Mouse (Mus musculus): ENCODE results near the gene Dop1b.

Dop1b gene

DNA sequence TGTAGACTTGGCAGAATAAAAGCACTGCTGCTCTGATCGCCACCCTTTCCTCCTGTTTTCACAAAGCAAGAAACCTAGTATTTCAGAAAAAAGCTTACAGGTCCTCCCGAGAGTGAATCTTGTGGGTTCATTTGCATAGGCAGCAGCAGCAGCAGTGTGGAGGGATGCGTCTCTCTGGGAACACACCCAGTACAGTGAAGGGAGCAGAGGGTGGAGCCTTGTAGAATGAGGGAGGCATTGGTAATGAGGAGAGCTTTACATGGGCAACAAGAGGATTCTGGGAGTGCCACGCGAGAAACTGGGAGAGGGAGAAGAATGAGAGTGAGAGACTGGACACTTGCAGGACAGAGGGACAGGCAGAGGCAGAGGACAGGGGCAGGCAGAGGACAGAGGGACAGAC, 2.7 kb downstream of the Dop1b start:
- no peak for DNase-seq

DNA sequence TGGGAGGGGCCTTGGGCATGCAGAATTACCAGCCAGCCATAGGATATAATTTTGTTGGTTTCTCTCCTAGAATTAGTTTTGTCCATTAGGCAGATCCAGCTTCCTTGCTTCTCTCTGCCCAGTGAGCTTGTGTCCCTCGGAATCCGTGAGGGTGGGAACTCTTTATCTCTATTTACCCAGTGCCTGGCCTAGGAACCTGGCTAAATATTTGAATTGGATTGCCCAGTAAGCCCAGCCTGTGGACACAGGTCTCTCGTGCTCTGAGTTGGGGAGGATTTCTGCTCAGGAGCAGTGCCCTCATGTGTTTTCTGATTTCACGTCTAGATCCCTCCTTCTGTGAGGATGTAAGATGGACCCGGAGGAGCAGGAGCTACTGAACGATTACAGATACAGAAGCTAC, 4.1 kb downstream of the Dop1b start:
- no peak for DNase-seq

DNA sequence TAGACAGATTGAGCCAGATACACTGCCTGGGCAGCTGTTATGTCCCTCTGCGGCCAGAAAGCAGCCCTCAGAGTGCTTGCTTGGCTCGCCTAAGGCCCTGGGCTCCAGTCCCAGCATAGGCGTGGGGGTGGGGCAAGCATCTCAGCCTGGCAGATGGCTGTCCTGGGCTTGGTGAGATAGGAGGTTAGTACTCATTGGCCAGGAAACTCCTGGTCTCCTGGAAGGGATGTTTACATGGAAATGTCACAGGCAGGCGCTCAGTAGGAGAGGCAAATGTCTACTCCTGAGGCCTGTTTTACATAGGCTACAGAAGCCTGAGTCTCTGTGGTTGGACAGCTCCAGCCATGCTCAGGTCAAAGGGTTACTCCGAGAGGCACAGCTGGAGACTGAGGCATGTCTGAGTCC, 5.6 kb downstream of the Dop1b start:
- DNase-seq = peak; percentile 55

DNA sequence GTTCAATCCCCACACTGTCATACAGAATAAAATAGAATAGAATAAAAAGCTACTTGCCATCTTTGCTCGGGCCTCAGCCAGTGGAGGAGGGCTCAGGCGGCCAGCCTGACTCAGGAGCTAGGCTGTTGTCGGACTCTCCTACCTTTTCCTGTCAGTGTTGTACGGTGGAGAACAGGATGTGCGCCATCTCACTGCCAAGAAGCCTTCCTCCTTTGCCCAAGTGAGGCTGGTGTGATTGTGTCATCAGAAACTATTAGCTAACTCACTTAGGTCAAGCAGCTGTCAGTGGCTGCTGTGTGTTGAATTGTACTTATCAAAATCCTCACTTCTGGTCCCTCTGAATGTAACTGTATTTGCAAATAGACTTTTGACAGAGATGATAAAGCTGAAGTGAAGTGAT, 10.1 kb downstream of the Dop1b start:
- DNase-seq = no peak

DNA sequence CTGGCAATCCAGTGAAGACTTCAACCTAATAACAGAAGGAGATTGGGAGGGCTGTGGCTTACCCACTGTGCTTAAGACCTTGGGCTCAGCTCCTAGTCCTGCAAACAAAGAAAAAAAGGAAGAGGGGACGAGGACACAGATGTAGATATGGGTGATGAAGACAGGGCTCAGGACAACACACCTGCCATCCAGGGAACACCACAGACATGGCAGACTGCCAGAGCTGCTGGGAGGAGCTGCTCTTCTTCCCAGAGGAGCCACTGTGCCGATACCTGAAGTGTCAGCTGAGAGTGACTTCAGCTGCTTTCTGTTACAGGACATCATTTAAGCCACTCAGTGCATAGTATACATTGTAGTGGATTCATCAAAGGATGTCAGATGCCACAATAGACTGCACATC, 10.8 kb downstream of the Dop1b start:
- no peak for DNase-seq

DNA sequence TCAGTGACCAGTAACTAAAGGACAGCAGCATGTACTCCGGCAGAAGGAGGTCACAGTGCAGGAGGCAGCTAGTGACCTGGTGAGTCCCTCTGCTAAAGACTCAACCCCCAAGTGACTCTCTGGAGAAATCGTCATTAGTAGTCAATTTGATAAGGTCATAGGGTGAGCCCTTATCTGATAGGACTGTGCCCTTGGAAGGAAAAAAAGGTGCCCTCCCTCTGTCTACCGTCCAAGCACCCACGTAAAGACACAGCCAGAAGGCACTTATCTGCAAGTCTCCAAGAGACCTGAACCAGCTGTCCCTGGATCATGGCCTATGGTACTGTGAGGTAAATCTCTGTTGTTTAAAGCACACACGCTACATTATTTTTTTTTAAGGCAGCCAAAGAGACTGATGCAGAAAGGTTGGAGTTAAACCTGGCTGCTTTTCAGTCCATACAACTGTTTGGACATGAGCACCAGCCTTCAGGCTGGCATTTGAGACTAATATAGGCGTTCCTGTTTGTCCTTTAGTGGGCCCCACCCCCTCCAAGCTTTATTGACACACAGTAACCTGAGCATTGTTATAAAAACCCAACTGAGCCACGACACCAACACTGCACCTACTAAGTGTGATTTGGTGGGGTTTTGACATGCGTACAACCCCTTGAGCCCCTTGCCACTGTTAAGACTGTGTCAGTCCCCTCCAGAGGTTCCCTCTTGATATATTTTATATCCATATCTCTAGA, 13.9 kb downstream of the Dop1b start:
- DNase-seq = no peak

- DNase-seq = no peak
Observed at GRCm38 (mm10) chr16:93726186-93726585, 14.5 kb downstream of the Dop1b start.

- no peak for DNase-seq
Observed at GRCm38 (mm10) chr16:93728676-93729075, 17.0 kb downstream of the Dop1b start.

DNA sequence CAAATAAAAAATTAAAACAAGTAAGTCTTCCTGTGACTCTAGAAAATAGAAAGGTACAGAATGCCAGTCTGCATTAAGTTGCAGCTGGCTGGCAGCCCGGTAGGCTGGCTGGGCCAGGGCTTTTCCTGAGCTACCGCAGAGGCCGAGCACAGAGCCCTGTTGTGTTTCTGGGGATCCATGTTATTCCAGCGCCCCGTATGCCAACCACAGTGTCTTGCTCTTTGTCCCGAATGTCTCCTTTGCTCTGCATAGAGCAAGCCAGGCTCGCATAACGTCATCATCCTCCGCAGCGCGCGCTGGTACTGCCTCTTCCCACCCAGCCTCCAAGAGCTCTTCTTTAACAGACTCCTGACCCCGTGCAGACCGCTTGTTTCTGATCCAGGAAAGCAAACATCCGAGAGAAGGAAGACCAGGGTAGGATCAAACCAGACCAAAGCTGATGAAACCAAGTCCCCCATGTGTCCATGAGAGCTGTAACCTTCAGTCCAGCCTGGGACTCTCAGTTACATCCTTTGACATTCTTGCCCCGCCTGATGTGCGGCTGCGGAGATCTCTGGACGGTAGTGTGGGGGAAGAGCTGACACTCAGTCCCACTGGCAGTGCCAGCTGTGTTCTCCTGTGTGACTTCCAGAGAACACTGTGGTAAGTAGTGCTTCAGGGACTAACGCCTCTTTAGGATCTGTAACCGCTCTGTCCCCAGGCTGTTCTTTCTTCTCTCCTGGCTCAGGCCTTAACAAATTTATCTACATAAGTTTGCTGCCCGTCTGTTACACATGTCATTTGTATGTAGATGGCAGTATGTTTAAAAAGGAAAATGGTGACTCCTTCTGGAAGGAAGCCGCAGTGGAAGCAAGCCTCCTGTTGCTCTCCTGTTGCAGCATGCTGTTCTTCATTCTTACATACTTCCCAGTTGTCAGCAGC, 18.4 kb downstream of the Dop1b start:
- DNase-seq = peak; percentile 25

GRCm38 (mm10) chr16:93731310-93731709, 19.6 kb downstream of the Dop1b start:
- no peak for DNase-seq

DNA sequence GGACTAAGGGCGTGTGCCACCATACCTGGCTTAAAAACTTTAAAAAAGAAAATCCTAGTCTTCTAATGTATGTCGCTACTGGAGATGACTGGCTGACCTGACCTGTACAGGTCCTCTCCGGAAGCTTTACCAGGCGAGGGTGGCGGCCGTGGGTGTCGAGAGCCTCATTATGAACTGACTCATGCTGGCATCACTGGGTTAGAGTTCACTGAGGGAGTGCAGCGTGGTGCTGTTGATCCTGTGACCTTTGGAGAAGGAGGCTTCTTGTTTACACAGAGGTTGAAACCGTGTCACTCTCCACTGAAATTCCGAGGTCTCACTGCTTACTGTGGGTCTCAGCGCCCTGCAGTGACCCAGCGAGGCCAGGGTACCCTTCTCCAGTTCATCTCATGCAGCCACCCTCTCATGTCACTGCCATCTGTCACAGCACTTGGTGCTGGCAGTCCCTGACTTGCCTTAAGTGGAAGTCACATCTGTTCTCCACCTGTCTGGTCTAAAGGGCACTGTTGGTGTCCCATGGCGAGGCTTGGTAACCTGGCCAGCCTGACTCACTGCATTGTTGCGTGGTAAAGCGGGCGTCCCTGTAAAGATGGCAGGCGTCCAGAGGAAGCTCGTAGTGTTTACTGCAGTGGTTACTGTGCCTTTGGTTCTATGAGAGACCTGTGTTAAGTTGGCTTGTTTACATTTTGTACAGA, 21.3 kb downstream of the Dop1b start:
- no peak for DNase-seq

DNA sequence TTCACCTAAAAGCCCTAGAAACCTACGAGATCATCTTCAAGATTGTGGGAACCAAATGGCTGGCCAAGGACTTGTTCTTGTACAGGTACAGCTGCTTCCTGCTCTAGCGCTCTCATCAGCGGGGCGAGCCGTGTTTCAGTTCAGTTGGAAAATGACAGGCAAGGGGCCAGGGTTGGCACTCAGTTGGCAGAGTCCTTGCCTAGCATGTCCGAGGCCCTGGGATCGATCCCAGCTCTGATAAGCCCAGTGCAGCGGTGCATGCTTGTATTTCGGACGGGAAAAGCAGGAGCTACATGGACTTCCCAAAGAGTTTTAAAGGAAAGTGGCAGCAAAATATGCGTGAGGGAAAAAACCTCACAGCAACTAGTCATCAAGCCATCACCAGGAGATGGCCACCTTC, 27.5 kb downstream of the Dop1b start:
- DNase-seq = no peak

- no peak for DNase-seq
Observed at GRCm38 (mm10) chr16:93742903-93743302, 31.2 kb downstream of the Dop1b start.

DNA sequence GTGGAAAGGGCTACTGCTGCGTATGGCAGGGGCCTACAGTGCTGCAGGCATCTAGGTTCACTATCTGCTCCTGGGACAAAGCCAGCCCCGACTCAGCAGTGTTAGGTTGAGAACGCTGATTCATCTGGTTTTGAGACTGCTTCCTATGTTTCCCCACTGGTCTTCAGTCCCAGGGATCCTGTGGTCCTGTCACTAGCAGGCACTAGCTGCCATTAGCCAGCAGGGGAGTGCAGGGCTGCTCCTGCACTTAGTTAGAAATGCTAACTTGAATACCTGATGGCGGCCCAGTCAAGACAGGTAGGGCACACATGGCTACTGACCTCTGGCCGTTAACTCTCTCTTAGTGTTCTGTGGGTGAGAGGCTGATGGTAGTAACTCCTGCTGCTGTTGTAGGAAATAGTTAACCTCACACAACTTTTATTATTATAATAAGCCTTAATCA, 32.4 kb downstream of the Dop1b start:
- DNase-seq = no peak

- DNase-seq = no peak
Observed at GRCm38 (mm10) chr16:93744804-93745340, 33.2 kb downstream of the Dop1b start.

DNA sequence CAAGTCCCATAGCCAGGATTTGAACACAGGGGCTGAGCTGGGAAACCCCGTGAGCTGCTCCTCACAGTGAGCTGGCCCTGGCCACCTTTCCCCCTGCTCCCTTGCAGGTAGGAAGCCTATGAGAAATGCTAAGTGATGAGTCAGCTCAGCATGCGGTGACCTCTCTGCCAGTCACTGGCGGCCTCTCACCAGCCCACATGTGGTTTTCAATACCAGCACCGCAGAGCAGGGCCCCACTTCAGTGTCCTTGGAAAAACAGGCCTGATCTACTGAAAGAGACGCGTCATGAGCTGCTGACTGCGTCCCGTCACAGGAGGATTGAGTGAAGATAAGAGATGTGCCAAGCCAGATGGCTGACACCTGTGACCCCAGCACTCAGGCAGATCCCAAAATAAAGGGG, 34.7 kb downstream of the Dop1b start:
- DNase-seq = no peak

DNA sequence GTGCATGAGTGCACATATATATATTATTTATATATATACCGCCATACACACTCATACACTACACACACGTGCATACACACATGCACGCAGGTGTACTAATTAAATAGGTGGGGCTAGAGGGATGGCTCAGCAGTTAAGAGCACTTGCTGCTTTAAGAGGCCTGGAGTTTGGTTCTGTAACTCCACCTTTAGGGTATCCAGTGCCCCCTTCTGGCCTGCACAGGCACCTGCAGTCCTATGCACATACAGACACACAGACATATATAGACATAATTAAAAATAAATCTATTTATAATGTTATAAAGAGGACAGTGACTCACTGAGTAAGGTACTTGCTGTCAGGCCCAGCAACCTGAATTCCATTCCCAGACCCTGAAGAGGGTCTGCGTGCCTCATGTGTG, 35.3 kb downstream of the Dop1b start:
- peak; percentile 33 for DNase-seq

- no peak for DNase-seq
Observed at GRCm38 (mm10) chr16:93747421-93747820, 35.7 kb downstream of the Dop1b start.

- DNase-seq = no peak
Observed at GRCm38 (mm10) chr16:93749147-93749910, 37.6 kb downstream of the Dop1b start.

DNA sequence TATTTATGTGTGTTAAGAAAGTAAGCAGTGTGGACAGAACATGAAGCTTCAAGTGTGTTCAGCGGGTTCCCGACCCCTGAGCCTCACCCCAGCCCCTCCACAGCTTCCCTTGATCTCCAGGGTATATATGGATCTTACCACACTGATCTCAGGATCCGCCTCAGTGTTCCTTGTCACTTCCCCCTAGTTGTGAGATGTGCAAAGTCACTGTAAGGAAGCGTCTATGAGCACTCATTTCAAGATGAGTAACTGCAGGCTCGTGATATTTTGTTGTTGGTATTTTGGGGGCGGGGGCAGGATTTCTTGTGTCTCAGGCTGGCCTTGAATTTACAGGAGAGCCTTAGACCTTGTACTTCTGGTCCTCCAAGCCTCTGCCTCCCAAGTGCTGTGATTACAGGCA, 38.8 kb downstream of the Dop1b start:
- no peak for DNase-seq

DNA sequence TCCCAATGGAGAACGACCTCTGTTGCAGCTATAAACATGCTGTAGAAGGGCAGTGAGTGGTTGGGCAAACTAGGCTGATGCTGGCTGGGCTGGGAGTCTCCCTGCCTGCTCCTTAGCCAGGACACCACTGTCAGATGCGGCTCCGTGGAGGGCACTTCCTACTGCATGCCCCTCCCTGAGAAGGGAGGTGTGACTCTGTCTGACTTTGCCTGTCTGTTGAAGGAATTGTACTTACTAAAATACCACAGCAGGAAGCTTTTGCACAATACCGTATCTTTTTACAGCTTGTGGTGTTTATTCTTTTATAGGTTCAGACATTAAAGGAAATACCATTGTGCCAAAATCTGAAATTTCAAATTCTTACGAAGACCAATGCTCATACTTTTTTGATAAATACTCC, 40.1 kb downstream of the Dop1b start:
- no peak for DNase-seq

- DNase-seq = no peak
Observed at GRCm38 (mm10) chr16:93756622-93757021, 44.9 kb downstream of the Dop1b start.

DNA sequence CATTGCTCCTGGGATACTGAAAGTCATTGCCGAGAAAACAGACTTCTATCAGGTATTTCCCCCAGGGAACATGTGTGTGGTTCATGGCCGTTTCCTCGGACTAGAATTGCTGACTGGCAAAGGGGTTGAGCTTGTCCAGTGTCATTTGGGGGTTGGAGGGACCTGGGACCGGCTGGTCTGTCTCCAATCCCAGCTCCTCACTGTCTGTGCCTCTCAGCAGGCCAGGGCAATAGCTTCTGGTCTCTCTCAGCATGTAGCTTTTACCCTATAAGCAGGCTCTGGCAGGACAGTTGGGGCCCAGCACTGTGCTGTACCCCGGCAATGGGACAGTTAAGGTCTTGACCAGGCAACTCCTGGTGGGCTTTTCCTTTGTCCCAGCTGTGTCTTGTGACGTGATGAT, 51.7 kb downstream of the Dop1b start:
- no peak for DNase-seq
